Mouse (Mus musculus) CH12.LX (cell line): ENCODE results near the gene Agap3. TPM values are rescaled to one million over a fixed set of nuclear protein-coding genes. Genes with fewer than 3 reads are reported as not detected.

Experiments
- DNase-seq: peaks from one replicate; pipeline ENCODE4 v3.0.0-alpha.2; 2013; ENCODE audit errors: extremely low read depth
- H3K27ac ChIP-seq: 2 replicates; pipeline ENCODE4 v1.5.1; 2012; ENCODE audit warnings: low read depth, mild to moderate bottlenecking, control low read depth, moderate library complexity; ENCODE audit not compliant: insufficient read depth
- H3K27me3 ChIP-seq: replicated peaks from 2 replicates; pipeline ENCODE3; 2012; ENCODE audit warnings: inconsistent platforms
- H3K36me3 ChIP-seq, 2 experiments: replicated peaks in 1 of 2; 2 replicates each; pipeline versions ENCODE3 to v1.6.1; 2012; ENCODE audit warnings: inconsistent platforms in 1 of 2, low read length in 1 of 2, mild to moderate bottlenecking in 1 of 2, mixed read lengths in 1 of 2, moderate library complexity in 1 of 2; ENCODE audit not compliant: control insufficient read depth in 1 of 2, insufficient read depth in 1 of 2
- H3K4me1 ChIP-seq, 2 experiments: 2 replicates each; pipeline ENCODE4 v1.6.1; 2012; ENCODE audit warnings: inconsistent platforms in 1 of 2, moderate library complexity in 1 of 2; ENCODE audit not compliant: insufficient read depth in 2 of 2, control insufficient read depth in 1 of 2
- H3K4me2 ChIP-seq: 2 replicates; pipeline ENCODE4 v1.6.1; 2012; ENCODE audit warnings: low read depth, mild to moderate bottlenecking, control low read depth; ENCODE audit not compliant: poor library complexity, insufficient read depth, severe bottlenecking
- H3K4me3 ChIP-seq, 3 experiments: fragments of 150-350 bp in 1 of 3; sonication (generic) in 1 of 3; replicated peaks in 1 of 3; 2 replicates each; pipeline versions ENCODE3 to v1.5.1; 2011 to 2012; ENCODE audit warnings: low read depth in 2 of 3, low read length in 2 of 3, mild to moderate bottlenecking in 2 of 3, moderate library complexity in 2 of 3, control low read depth in 1 of 3, improper control_type of control experiment in 1 of 3, inconsistent platforms in 1 of 3, mixed read lengths in 1 of 3; ENCODE audit not compliant: poor library complexity in 1 of 3
- H3K79me2 ChIP-seq: replicated peaks from 2 replicates; pipeline ENCODE4 v1.6.1; 2012; ENCODE audit warnings: mild to moderate bottlenecking, moderate library complexity; ENCODE audit not compliant: control insufficient read depth, poor library complexity, insufficient read depth, severe bottlenecking; ENCODE audit errors: extremely low read depth
- H3K9ac ChIP-seq: 2 replicates; pipeline ENCODE4 v1.6.1; 2012; ENCODE audit warnings: low read depth, mild to moderate bottlenecking, control low read depth, moderate library complexity; ENCODE audit not compliant: insufficient read depth
- H3K9me3 ChIP-seq: replicated peaks from 2 replicates; pipeline ENCODE3; 2012; ENCODE audit warnings: low read length, inconsistent platforms, mixed read lengths
- CHD1 ChIP-seq: IDR thresholded peaks from 2 replicates; pipeline ENCODE4 v1.6.1; 2012; ENCODE audit warnings: low read depth, low read length, improper control_type of control experiment, inconsistent platforms
- CHD2 ChIP-seq: IDR thresholded peaks from 2 replicates; pipeline ENCODE4 v1.6.1; 2011; ENCODE audit warnings: low read length, improper control_type of control experiment
- E2F4 ChIP-seq: IDR thresholded peaks from 2 replicates; pipeline ENCODE4 v1.6.1; 2011; ENCODE audit warnings: low read depth, low read length, improper control_type of control experiment; ENCODE audit not compliant: insufficient replicate concordance
- ELF1 ChIP-seq: IDR thresholded peaks from 2 replicates; pipeline ENCODE4 v1.6.1; 2014; ENCODE audit warnings: low read depth, mild to moderate bottlenecking, inconsistent platforms, low read length, improper control_type of control experiment
- EP300 ChIP-seq: IDR thresholded peaks from 2 replicates; pipeline ENCODE4 v1.6.1; 2011; ENCODE audit warnings: low read length, improper control_type of control experiment
- GABPA ChIP-seq: IDR thresholded peaks from 2 replicates; pipeline ENCODE4 v1.6.1; 2012; ENCODE audit warnings: low read depth, low read length, improper control_type of control experiment, inconsistent platforms; ENCODE audit not compliant: insufficient replicate concordance
- IRF4 ChIP-seq: IDR thresholded peaks from 2 replicates; pipeline ENCODE4 v1.6.1; 2014; ENCODE audit warnings: low read depth, mild to moderate bottlenecking, inconsistent platforms, low read length, improper control_type of control experiment
- MAFK ChIP-seq: IDR thresholded peaks from 2 replicates; pipeline ENCODE4 v1.6.1; 2011; ENCODE audit warnings: low read length, improper control_type of control experiment; ENCODE audit not compliant: insufficient replicate concordance
- MAX ChIP-seq: IDR thresholded peaks from 2 replicates; pipeline ENCODE4 v1.6.1; 2011; ENCODE audit warnings: low read length, improper control_type of control experiment
- MAZ ChIP-seq: IDR thresholded peaks from 2 replicates; pipeline ENCODE4 v1.6.1; 2012; ENCODE audit warnings: low read depth, mild to moderate bottlenecking, inconsistent platforms, low read length, improper control_type of control experiment, moderate library complexity
- MXI1 ChIP-seq: IDR thresholded peaks from 2 replicates; pipeline ENCODE4 v1.6.1; 2011; ENCODE audit warnings: mild to moderate bottlenecking, low read depth, low read length, improper control_type of control experiment
- MYC ChIP-seq: IDR thresholded peaks from 2 replicates; pipeline ENCODE4 v1.6.1; 2011; ENCODE audit warnings: low read depth, mild to moderate bottlenecking, improper control_type of control experiment, low read length
- NRF1 ChIP-seq: IDR thresholded peaks from 2 replicates; pipeline ENCODE4 v1.6.1; 2014; ENCODE audit warnings: low read depth, mild to moderate bottlenecking, inconsistent platforms, low read length, improper control_type of control experiment, moderate library complexity
- PAX5 ChIP-seq: IDR thresholded peaks from 2 replicates; pipeline ENCODE4 v1.6.1; 2012; ENCODE audit warnings: low read length, inconsistent platforms, mixed read lengths
- POLR2A ChIP-seq: IDR thresholded peaks from 2 replicates; pipeline ENCODE4 v1.6.1; 2011; ENCODE audit warnings: low read depth, mild to moderate bottlenecking, improper control_type of control experiment, low read length
- RAD21 ChIP-seq: IDR thresholded peaks from 2 replicates; pipeline ENCODE4 v1.6.1; 2011; ENCODE audit warnings: low read depth, mild to moderate bottlenecking, low read length, improper control_type of control experiment, moderate library complexity
- RCOR1 ChIP-seq: conservative IDR thresholded peaks from 2 replicates; pipeline ENCODE4 v1.6.1; 2012; ENCODE audit warnings: low read depth, mild to moderate bottlenecking, inconsistent platforms, low read length, improper control_type of control experiment
- SIN3A ChIP-seq: IDR thresholded peaks from 2 replicates; pipeline ENCODE4 v1.6.1; 2012; ENCODE audit warnings: low read length, improper control_type of control experiment, inconsistent platforms
- SMC3 ChIP-seq: IDR thresholded peaks from 2 replicates; pipeline ENCODE4 v1.6.1; 2011; ENCODE audit warnings: low read depth, low read length, improper control_type of control experiment
- TBP ChIP-seq: conservative IDR thresholded peaks from 2 replicates; pipeline ENCODE4 v1.6.1; 2011; ENCODE audit warnings: low read depth, low read length, improper control_type of control experiment
- TCF12 ChIP-seq: IDR thresholded peaks from 2 replicates; pipeline ENCODE4 v1.6.1; 2014; ENCODE audit warnings: low read depth, mild to moderate bottlenecking, inconsistent platforms, low read length, improper control_type of control experiment
- UBTF ChIP-seq: IDR thresholded peaks from 2 replicates; pipeline ENCODE4 v1.6.1; 2012; ENCODE audit warnings: low read depth, mild to moderate bottlenecking, inconsistent platforms, low read length, improper control_type of control experiment, moderate library complexity
- USF2 ChIP-seq: conservative IDR thresholded peaks from 2 replicates; pipeline ENCODE4 v1.6.1; 2011; ENCODE audit warnings: low read depth, low read length, improper control_type of control experiment
- ZC3H11A ChIP-seq: IDR thresholded peaks from 2 replicates; pipeline ENCODE4 v1.6.1; 2012; ENCODE audit warnings: low read depth, mild to moderate bottlenecking, inconsistent platforms, low read length, improper control_type of control experiment
- ZKSCAN1 ChIP-seq: IDR thresholded peaks from 2 replicates; pipeline ENCODE4 v1.6.1; 2012; ENCODE audit warnings: low read depth, inconsistent platforms, low read length, improper control_type of control experiment, borderline replicate concordance
- ZMIZ1 ChIP-seq: IDR thresholded peaks from 2 replicates; pipeline ENCODE4 v1.6.1; 2012; ENCODE audit warnings: low read depth, mild to moderate bottlenecking, inconsistent platforms, low read length, improper control_type of control experiment
- ZNF384 ChIP-seq: IDR thresholded peaks from 2 replicates; pipeline ENCODE4 v1.6.1; 2012; ENCODE audit warnings: low read depth, low read length, improper control_type of control experiment, inconsistent platforms
- dilution Hi-C: fragments of 300-500 bp; cut with MboI; formaldehyde crosslinking; loops from 2 replicates; pipeline ENCODE4 v1.14.3; 2020; ENCODE audit warnings: low sequenced_read_pairs; ENCODE audit not compliant: extremely low pct_unique_long_range_greater_than_20kb, extremely low pct_ligation_motif_present
- in situ Hi-C: fragments of 300-500 bp; cut with MboI; formaldehyde crosslinking; loops from 3 replicates; pipeline ENCODE4 v1.14.3; 2019; ENCODE audit warnings: low sequenced_read_pairs, low pct_ligation_motif_present, low pct_unique_long_range_greater_than_20kb, mixed read lengths
- polyA plus RNA-seq: library from polyadenylated mRNA; unstranded; fragments of >175 nt; gene quantifications from 2 replicates; pipeline ENCODE4 v1.2.1, GENCODE M21; 2012; ENCODE audit warnings: low read depth; ENCODE audit not compliant: insufficient read length
- total RNA-seq, 2 experiments: library from RNA; depleted of rRNA; stranded (reverse); fragments of 300-350 nt in 1 of 2; fragments of >200 nt in 1 of 2; gene quantifications; 2 replicates each; pipeline ENCODE4 v1.2.3; 2012 to 2014

The Agap3 gene
- total and polyA plus RNA-seq, 3 experiments = 15.4 to 43.5 (median 38.0) TPM

- dilution Hi-C loops (no loop called here), in situ Hi-C loops (no loop called here)
- H3K27me3 ChIP-seq = no peaks in the 10 kb centered on the region
- H3K36me3 ChIP-seq = peaks cover 58 to 100% of the 10 kb centered on the region in 2 experiments
- TF ChIP-seq RAD21 = no peak
- no peak for TF ChIP-seq CHD1
- no peak for TF ChIP-seq NRF1
- no peak for TF ChIP-seq SMC3
- TF ChIP-seq ZMIZ1 = no peak
- TF ChIP-seq GABPA = no peak
- no peak for TF ChIP-seq POLR2A
- no peak for TF ChIP-seq EP300
- TF ChIP-seq PAX5 = no peak
- no peak for TF ChIP-seq TCF12
- TF ChIP-seq SIN3A = no peak
- no peak for TF ChIP-seq IRF4
- no peak for TF ChIP-seq TBP
- TF ChIP-seq CHD2 = no peak
- no peak for TF ChIP-seq ELF1
- no peak for TF ChIP-seq ZNF384
- H3K9ac ChIP-seq = no peak overlapping the region
- no peak overlapping the region for H3K4me3 ChIP-seq
- DNase-seq = no peak
- no peaks in the 10 kb centered on the region for H3K4me1 ChIP-seq
- H3K27ac ChIP-seq = no peak overlapping the region
- H3K4me2 ChIP-seq = no peak overlapping the region
- H3K79me2 ChIP-seq = no peaks in the 10 kb centered on the region
- H3K9me3 ChIP-seq = no peaks in the 10 kb centered on the region
These were observed 44.8 kb downstream of the Agap3 start for GRCm38 (mm10) chr5:24496756-24497155.

- Histone ChIP-seq H3K27me3 (no peaks in the 10 kb centered on the region), H3K9me3 (no peaks in the 10 kb centered on the region), H3K4me1 (no peaks in the 10 kb centered on the region), H3K36me3 (peaks cover 56 to 100% of the 10 kb centered on the region in 2 experiments), H3K27ac (no peak overlapping the region), H3K4me2 (no peak overlapping the region), H3K79me2 (no peaks in the 10 kb centered on the region), H3K4me3 (no peak overlapping the region), H3K9ac (no peak overlapping the region)
- in situ Hi-C loops (no loop called here), dilution Hi-C loops (no loop called here)
- DNase-seq = no peak
- TF ChIP-seq MYC (no peak), USF2 (no peak), ZC3H11A (no peak), CHD1 (no peak), MXI1 (no peak), MAFK (no peak), RCOR1 (no peak), MAX (no peak), UBTF (no peak), NRF1 (no peak), IRF4 (no peak), PAX5 (no peak), ZKSCAN1 (no peak), E2F4 (no peak), ZMIZ1 (no peak), ELF1 (no peak), GABPA (no peak), MAZ (no peak), SMC3 (no peak)
These were observed 45.5 kb downstream of the Agap3 start for GRCm38 (mm10) chr5:24497526-24497925.
